Mouse (Mus musculus): ENCODE measurements at regions not wholly inside any gene's neighbourhood (a gene's known extent, or its start where the extent isn't known, plus 50 kb on each side); places are given as distances from the start of the nearest gene placed in this dataset.
A peak's percentile ranks its signal among the peaks of the same experiment; 100 is the strongest.
"Not testable (repeated sequence)": the region's sequence is repeated elsewhere in the genome, so short reads cannot be mapped to it uniquely, and the experiment has no call there.

DNA sequence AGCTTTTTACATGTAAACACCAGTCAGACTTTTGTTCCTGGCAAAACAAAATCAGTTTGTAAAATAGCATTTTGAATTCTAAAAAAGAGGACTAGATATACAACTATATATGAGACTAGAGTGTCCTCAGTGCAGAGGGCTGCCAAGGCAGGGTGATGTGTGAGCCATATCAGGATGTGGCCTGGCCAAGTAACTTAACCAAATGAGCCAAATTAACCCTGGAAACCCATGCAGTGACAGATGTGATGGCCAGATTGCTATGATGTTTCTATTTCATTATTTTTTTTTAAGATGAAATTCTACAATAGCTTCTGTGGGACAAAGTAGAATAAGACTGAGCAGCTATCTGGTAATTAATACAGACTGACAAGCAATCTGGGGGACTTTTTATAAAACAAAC lies 181.8 kb downstream of the Nova1 start:
- no peak for DNase-seq (ENCODE audit: low read depth, low spot score)

- DNase-seq (ENCODE audit: low read depth, low spot score): peak; percentile 11
Observed at GRCm38 (mm10) chr12:46635125-46635772, 183.5 kb downstream of the Nova1 start.

GRCm38 (mm10) chr12:46634771-46635124 lies 184.0 kb downstream of the Nova1 start:
- DNase-seq (ENCODE audit: low read depth, low spot score): no peak

DNA sequence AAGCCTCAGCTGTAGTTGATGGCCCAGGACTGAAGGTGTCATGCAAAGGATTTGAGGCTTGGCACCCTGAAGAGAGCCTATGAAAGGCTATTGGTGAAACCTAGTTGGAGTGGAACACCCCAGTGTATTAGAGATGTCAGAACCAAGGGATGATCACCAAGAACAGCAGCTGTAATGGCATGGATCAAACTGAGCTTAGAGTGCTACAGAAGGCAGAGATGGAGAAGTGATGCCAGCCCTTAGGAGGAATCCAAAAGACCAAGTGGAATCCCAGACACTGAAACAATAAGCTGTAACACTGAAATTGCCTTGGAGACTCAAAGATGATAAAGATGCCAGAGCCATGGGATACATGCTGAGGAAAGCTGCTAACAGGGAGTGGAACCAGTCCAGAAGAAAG lies 186.3 kb downstream of the Nova1 start:
- DNase-seq (ENCODE audit: low read depth, low spot score): not testable (repeated sequence)

- no peak for DNase-seq (ENCODE audit: low read depth, low spot score)
Observed at GRCm38 (mm10) chr12:46627320-46627719, 191.4 kb downstream of the Nova1 start.

DNA sequence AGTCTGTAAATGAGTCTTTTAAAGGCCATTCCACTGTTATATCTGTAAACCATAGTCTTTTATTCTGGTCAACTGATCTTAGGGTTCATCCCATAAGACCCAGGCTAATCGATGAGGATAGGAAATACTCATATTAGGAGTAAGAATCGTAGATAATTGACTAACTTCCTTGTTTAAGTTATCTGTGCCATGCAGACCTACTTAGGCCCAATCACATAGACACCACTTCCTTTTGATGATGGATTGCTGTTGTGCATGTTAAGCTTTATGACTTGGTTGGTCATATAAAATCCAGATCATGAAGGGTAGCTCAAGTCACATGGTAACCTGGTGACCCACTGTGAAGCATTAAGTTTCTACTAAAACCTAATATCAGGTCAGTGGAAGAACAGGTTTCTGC lies 207.3 kb downstream of the Nova1 start:
- no peak for DNase-seq (ENCODE audit: low read depth, low spot score)

- peak; percentile 28 for DNase-seq (ENCODE audit: low read depth, low spot score)
Observed at GRCm38 (mm10) chr12:46609580-46610311, 209.0 kb downstream of the Nova1 start.

DNA sequence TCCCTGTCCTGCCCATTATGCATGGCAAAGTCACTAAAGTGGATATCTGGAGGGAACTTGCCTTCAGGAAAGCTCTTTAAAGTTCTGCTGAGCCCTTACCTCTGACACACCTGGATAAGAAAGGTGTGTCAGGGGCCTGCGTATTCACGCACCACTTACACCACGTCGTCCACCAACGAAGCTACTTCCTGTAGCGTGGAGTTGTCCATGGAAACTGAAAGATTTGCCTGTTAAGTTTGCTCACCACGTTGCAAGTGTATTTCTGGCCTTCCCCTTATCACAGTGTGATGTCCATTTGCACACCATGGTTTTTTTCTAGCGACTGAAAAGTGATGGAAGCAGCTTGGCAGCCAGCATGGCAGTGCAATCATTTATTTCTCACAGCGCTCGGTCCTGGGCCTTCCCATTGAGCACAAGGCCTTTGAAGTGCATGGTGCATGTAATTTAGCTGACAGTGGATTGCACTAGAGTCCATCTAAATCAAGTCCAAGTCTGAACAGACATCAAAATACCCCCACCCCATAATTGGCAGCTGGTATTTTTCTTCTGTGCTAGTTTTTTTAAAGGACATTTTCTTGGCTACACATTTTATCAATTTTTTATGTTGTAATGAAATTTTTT lies 210.3 kb downstream of the Nova1 start:
- DNase-seq (ENCODE audit: low read depth, low spot score): no peak

GRCm38 (mm10) chr12:46597200-46597599 lies 221.5 kb downstream of the Nova1 start:
- DNase-seq (ENCODE audit: low read depth, low spot score): no peak

GRCm38 (mm10) chr12:46568665-46569064 lies 250.1 kb downstream of the Nova1 start:
- DNase-seq (ENCODE audit: low read depth, low spot score): no peak

DNA sequence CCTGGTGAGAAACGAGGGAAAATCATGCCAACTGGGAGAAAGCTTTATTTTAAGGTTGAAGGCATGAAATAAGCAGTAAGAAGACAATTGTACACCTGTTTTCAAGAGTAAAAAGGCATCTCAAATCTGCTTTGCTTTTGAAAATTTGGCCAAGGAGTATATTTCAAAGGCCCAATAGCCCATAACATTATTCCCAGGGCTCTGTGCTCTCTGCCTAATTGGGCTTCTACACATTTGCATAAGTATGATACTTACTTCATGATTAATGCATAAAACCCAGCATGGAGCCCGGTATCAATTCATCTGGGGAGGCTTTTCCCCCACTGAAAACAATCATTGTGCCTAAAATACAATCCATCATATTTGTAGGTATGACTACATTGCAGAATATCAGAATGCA lies 252.4 kb downstream of the Nova1 start:
- no peak for DNase-seq (ENCODE audit: low read depth, low spot score)

- no peak for DNase-seq (ENCODE audit: low read depth, low spot score)
Observed at GRCm38 (mm10) chr12:46520942-46521341, 297.8 kb downstream of the Nova1 start.

DNA sequence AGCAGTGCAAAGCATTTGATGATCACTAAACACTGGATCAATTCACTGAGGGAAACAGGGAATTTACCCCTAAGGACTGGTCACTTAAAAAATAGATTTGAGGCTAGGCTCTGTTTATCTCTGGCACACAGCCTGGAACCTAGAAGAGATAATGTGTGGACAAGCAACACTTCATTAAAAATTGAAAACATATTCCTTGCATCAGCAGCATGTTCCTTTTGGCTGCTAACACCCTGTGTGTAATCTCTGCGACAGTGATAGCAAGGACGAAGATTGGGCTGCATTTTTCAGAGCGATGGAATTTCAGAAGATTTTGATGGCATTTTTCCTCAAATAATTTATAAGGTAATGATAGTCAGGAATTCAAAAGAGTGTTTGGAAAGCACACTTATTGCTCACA lies 310.9 kb downstream of the Nova1 start:
- DNase-seq (ENCODE audit: low read depth, low spot score): no peak

DNA sequence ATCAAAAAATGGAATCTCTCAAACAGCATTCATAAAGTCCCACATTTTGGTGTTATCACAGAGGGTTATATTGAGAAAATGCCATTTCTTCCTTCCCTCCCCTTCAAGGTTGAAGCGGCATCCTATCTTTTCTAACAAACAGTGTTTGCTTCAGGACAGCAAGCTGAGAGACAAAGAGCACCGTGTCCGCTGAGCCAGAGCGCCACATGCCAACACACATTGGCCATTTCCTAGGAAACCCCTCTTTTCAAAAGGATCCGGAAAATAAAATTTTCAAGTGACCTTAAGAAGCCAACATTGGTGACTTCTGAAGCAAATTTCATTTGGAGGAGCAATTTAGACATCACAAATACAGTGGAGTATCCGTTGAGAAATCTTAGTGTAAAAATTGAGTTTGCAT lies 326.3 kb downstream of the Nova1 start:
- no peak for DNase-seq (ENCODE audit: low read depth, low spot score)

- no peak for DNase-seq (ENCODE audit: low read depth, low spot score)
Observed at GRCm38 (mm10) chr12:46450888-46451287, 367.8 kb downstream of the Nova1 start.

DNA sequence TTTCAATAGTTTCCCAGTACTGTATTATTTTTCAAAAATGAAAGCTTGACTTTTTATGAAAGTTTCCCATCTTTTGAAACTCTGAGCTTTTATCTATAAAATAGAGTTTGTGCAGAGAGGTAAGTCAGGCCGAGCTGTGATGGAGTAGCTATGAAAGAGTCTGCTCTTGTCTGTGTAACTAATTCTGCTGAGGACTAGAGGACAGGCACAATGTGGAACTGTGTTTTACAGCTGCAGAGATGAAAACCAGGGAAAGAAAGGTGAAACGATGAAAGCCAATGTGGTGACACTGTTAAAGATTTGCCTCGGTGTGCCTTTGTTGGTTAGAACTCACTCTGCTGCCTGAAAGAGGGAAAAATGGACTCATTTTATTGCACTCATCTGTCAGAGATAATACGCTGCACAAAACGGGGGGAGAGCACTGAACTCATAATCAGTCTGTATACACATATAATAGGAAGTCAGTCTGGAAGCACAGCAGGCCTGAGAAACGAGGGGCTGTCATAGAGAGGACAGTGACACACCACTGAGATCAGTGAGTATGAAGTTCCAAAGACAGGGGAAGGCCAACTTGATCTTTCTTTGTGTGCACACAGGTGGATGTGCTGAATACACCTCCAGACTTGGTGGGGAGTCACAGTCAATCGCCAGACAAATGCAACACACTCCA lies 373.9 kb downstream of the Nova1 start:
- no peak for DNase-seq (ENCODE audit: low read depth, low spot score)

- DNase-seq (ENCODE audit: low read depth, low spot score): no peak
Observed at GRCm38 (mm10) chr12:46419591-46419990, 399.1 kb downstream of the Nova1 start.

GRCm38 (mm10) chr12:46418990-46419389 lies 399.7 kb downstream of the Nova1 start:
- no peak for DNase-seq (ENCODE audit: low read depth, low spot score)

GRCm38 (mm10) chr12:46416765-46417404 lies 401.8 kb downstream of the Nova1 start:
- no peak for DNase-seq (ENCODE audit: low read depth, low spot score)

GRCm38 (mm10) chr12:46416250-46416649 lies 402.5 kb downstream of the Nova1 start:
- no peak for DNase-seq (ENCODE audit: low read depth, low spot score)

GRCm38 (mm10) chr12:46405674-46406073 lies 413.1 kb downstream of the Nova1 start:
- no peak for DNase-seq (ENCODE audit: low read depth, low spot score)

DNA sequence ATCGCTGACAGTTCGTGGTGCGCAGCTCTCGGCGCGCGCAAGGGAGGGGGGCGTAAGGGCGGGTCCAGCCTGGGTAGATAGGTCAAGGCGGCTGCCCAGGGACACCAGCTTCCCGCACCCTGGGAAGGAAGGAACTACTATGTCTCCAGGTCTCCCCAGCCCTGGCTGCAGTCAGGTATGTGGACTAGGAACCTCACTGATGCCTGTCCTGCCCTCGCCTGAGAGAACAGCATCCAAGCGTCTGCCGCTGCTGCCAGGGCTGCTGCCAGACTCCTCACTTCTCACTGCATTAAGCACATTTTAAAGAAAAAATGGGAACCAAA lies 419.1 kb downstream of the Nova1 start:
- no peak for DNase-seq (ENCODE audit: low read depth, low spot score)
